Mouse (Mus musculus): ENCODE measurements at regions not wholly inside any gene's neighbourhood (a gene's known extent, or its start where the extent isn't known, plus 50 kb on each side); places are given as distances from the start of the nearest gene placed in this dataset.
A peak's percentile ranks its signal among the peaks of the same experiment; 100 is the strongest.

DNA sequence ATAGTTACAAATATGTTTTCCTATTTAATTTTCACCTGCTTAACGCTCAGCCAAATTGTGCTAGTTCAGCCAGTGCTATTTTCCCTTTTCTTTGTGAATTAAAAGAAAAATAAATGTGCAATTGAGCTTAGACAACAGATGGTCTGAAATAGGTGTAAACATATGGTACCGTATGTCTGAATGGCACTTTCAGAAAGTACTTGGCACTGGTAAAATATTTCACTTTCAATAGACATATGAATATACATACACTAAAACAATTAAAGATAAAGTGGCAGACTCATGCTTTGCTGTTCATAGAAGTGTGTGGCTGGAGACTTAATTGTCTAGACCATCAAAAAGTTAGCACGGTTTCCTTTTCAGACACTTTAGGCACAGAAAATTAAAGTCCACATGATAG is 794.8 kb upstream of the Slitrk1 start:
- peak in 1 of 2 experiments; percentile 3 for DNase-seq (ENCODE audit: low spot score in 2 of 2)

- no peak for DNase-seq (ENCODE audit: low spot score in 2 of 2)
Measured at GRCm38 (mm10) chr14:109700296-109700695, 786.3 kb upstream of the Slitrk1 start.

DNA sequence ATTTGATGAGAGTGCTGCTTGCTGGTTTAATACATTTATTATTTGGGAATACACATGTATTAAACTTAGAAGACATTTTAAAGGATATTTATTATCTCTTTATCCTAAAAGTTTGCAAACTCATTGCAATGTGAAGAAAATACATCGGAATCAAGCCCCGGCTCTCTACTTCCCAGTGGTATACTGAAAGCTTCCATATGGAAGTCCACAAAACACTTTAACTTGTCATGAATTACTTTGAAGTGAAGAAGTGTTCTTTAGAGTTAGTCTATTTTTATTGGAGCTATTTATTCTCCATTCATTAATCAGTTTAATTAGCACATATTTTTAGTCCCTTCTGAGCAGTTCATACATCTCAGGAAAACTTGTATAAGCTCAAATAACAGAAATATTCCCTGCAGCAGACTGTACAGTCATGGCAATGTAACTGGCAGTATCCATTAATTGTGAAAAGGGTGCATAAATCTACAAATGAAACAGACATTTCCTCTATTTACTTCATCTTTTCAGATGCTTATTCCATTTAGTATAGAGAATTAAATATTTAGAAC is 754.7 kb upstream of the Slitrk1 start:
- no peak for DNase-seq (ENCODE audit: low spot score in 2 of 2)

DNA sequence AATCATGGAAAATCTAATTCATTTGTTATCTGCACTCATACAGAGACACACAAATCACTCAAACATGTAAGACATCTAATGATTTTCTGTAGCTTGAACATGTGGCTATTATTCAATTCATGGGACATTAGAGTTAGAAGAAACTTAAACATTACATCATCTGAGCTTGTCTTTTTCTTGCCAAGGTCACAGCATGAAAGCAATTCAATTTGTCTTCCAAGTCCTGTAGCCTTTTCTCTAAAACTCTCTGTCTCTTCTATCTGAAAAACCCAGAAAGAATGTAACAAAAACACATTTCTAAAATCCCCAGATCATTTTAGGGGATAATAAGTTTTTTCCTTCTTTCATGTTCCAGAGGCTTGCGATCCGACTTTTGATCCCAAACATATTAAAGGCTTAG is 754.1 kb upstream of the Slitrk1 start:
- no peak for DNase-seq (ENCODE audit: low spot score in 2 of 2)

- DNase-seq (ENCODE audit: low spot score in 2 of 2) = no peak
Measured at GRCm38 (mm10) chr14:109663503-109664039, 749.6 kb upstream of the Slitrk1 start.

DNA sequence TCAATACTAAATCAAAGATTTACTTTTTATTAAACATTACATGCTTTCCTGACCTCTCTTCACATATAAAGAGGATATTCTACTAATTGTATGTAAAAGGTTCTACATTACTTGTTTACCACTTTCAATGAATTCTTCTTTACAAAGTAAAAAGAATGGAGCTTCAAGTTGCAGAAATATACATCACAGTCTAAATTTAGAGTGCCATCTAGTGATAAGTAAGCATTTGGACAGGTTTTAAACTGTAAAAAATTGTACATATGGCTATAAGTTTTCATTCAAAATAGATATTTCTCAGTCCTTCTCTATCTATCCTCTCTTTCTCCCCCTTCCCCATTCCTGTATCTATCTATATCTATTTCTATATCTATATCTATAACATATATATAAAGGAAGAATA is 746.4 kb upstream of the Slitrk1 start:
- DNase-seq (ENCODE audit: low spot score in 2 of 2) = no peak

DNA sequence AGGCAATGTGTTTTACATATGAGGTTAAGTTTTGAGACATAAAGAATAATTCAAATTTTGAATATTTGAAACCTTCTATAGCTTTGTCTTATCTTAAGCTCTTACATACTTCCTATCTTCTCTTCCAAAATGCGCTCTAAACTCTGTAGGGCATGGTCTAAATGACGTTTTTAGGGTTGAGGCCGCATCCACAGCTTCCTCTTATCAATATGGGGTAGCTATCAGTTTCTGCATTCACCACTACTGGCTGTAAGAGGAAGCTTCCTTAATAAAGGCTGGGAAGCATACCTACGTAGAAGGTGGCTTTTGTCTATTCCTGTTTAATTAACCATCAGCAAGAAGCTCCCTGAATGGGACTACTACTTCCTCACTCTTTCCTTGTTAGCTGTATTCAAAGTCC is 734.6 kb upstream of the Slitrk1 start:
- no peak for DNase-seq (ENCODE audit: low spot score in 2 of 2)
